Mouse (Mus musculus): ENCODE results near the gene Gnas. TPM values are rescaled to one million over a fixed set of nuclear protein-coding genes. Genes with fewer than 3 reads are reported as not detected.
A peak's percentile ranks its signal among the peaks of the same experiment; 100 is the strongest.

Gene Gnas
- polyA plus RNA-seq, 1 experiment from 2014 or later = 2,102 TPM

DNA sequence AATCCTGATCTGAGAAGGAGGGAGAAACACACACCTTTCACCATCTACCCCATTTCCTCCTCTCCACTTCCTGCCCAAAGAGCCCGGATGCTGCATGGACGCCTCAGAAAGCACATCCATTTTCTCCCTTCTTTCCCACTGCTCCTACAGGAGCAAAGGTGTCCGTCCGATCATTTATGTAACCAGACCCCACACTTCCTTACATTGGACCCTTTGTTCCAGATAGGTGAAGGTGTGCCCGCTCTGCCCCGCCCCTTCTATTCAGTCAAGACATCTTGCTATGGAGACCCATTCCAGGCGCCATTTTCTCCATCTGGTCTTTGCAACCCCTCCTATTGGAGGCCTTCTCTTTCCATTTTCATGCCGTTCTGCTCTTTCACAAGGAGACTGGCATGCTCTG lies 10.3 kb downstream of the Gnas start:
- Histone ChIP-seq H3K4me3 (replicated peaks) (peak overlapping the region; percentile 62), H3K36me3 (peaks cover 7% of the 10 kb centered on the region), H3K27me3 (peaks cover 21% of the 10 kb centered on the region), H3K27ac (replicated peaks) (peak overlapping the region; percentile 84), H3K9me3 (replicated peaks) (peaks cover 35% of the 10 kb centered on the region), H3K9ac (peak overlapping the region; percentile 46), H3K4me2 (replicated peaks) (peak overlapping the region; percentile 58), H3K4me1 (peaks cover 56% of the 10 kb centered on the region)
- WGBS = 43% methylated on average over 8 of the region's 8 CpGs
- ATAC-seq (ENCODE audit: insufficient number of reproducible peaks, low FRiP score, low TSS enrichment, low read depth) = no peak

DNA sequence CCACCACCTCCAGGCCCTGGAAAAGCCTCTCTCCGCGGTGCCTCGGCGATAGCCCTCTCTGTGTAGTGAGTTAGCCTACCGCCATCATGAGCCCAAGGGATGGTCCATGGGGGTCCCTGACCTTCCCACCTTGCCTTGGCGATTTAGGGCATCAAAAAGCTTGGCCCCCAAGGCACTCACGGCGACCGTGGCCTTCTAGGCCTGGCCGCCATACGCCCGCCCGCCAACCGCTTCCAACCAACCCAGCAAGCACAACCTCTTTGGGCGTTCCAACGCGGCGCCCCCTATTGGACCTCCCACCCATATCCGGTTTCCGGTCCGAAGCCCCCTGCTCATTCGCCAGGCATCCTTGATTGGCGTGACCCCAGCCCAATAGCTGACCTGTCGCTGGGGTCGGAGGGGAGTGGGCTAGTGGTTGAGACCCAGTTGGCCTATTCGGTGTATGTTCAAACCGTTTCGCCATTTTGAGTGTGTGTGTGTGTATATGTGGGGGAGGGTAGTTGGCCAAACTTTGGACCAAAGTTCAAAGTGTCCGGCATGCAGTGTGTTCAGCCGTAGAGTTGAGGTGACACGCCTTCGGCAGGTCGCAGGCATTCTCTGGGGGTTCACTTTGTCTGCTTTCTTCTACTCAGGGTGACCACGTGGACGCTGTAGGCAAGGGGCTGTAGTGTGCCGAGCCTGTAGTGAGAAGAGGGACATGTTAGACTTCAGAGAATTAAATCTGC lies 11.2 kb downstream of the Gnas start:
- H3K4me3 ChIP-seq (replicated peaks) = peak overlapping the region; percentile 62
- peak overlapping the region; percentile 58 for H3K4me2 ChIP-seq (replicated peaks)
- peak overlapping the region; percentile 46 for H3K9ac ChIP-seq
- H3K27me3 ChIP-seq = peaks cover 29% of the 10 kb centered on the region
- H3K9me3 ChIP-seq (replicated peaks) = peaks cover 43% of the 10 kb centered on the region
- WGBS = 55% methylated on average over 36 of the region's 36 CpGs
- peak; percentile 87 for ATAC-seq (ENCODE audit: insufficient number of reproducible peaks, low FRiP score, low TSS enrichment, low read depth)
- peaks cover 7% of the 10 kb centered on the region for H3K36me3 ChIP-seq
- peak overlapping the region; percentile 84 for H3K27ac ChIP-seq (replicated peaks)
- H3K4me1 ChIP-seq = peaks cover 61% of the 10 kb centered on the region

DNA sequence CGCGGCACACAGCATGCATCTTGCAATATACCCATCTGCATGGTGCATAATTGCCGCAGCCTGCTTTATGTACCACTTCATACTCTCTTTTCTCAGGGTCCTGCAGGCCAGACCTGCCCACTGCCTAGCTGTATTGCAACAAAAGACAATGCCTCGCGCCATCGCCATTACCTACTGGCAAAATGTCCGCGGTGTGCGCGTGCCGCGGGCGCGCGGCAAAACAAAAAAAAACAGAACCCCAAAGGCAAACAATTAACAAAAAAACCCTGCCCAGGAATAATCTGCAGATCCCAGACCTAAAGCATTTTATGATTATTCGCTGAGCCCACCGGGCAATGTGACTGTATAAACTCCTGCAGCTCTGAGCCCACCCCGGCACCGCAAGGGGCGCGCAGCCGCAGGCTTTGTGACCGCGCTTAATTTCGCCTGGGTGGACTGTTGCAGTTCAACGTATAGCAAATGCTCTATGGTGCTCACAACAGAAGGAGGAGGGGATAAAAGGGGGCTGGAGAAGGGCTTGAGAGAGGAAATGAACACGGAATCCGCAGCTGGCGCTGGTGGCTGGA lies 11.9 kb downstream of the Gnas start:
- Histone ChIP-seq H3K27me3 (peaks cover 34% of the 10 kb centered on the region), H3K9ac (no peak overlapping the region), H3K9me3 (replicated peaks) (peaks cover 46% of the 10 kb centered on the region), H3K4me2 (replicated peaks) (peak overlapping the region; percentile 58), H3K4me3 (replicated peaks) (peak overlapping the region; percentile 62), H3K4me1 (peaks cover 60% of the 10 kb centered on the region), H3K27ac (replicated peaks) (peak overlapping the region; percentile 44; the same call in 1 of the 2 replicates), H3K36me3 (peaks cover 7% of the 10 kb centered on the region)
- 48% methylated on average over 29 of the region's 29 CpGs for WGBS
- no peak for ATAC-seq (ENCODE audit: insufficient number of reproducible peaks, low FRiP score, low TSS enrichment, low read depth)

DNA sequence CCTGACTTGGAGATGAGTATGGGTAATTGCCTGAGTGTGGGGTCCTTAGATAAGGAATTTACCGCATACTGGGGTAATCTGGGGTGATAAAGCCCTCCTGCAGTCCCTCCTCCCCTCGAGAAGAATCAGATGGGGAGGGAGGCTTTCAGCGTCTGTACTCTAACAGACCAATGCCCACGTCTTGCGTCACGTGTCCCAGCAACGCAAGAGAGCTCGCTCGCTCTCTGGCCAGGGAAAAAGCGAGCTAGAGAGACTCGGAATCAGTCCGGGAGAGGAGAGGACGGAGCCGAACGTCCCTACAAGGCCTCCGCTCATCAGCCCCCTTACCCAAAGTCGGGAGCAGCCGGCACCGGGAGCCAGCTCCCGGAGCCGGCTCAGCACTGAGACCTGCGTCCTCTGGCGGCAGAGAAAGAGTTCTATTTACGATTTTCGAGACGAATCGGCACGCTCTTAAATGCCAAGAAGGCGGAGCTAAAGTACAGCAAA lies 13.0 kb downstream of the Gnas start:
- H3K9me3 ChIP-seq (replicated peaks) = peaks cover 46% of the 10 kb centered on the region
- H3K4me2 ChIP-seq (replicated peaks) = peak overlapping the region; percentile 58
- peak overlapping the region; percentile 4; the same call in 1 of the 2 replicates for H3K4me3 ChIP-seq (replicated peaks)
- no peak for ATAC-seq (ENCODE audit: insufficient number of reproducible peaks, low FRiP score, low TSS enrichment, low read depth)
- H3K27ac ChIP-seq (replicated peaks) = no peak overlapping the region
- peaks cover 35% of the 10 kb centered on the region for H3K27me3 ChIP-seq
- WGBS = 54% methylated on average over 29 of the region's 29 CpGs
- peaks cover 7% of the 10 kb centered on the region for H3K36me3 ChIP-seq
- H3K4me1 ChIP-seq = peaks cover 49% of the 10 kb centered on the region
- H3K9ac ChIP-seq = no peak overlapping the region

DNA sequence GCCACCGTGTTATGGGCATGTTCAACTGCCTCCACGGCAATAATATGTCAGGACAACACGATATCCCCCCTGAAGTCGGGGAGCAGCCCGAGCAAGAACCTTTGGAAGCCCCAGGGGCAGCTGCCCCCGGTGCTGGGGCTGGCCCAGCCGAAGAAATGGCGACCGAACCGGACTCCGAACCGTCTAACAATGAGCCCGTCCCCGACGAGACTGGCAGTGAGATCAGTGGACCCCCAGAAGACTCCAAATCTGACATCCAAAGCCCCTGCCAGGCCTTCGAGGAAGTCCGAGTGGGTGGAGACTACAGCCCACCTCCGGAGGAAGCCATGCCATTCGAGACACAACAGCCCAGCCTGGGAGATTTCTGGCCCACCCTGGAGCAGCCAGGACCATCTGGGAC lies 13.7 kb downstream of the Gnas start:
- Histone ChIP-seq H3K36me3 (peaks cover 7% of the 10 kb centered on the region), H3K4me2 (replicated peaks) (peak overlapping the region; percentile 49; the same call in 1 of the 2 replicates), H3K4me1 (peaks cover 42% of the 10 kb centered on the region), H3K9me3 (replicated peaks) (peaks cover 46% of the 10 kb centered on the region), H3K27me3 (peaks cover 35% of the 10 kb centered on the region), H3K4me3 (replicated peaks) (peak overlapping the region; percentile 37), H3K9ac (no peak overlapping the region), H3K27ac (replicated peaks) (no peak overlapping the region)
- WGBS = 67% methylated on average over 19 of the region's 19 CpGs
- no peak for ATAC-seq (ENCODE audit: insufficient number of reproducible peaks, low FRiP score, low TSS enrichment, low read depth)

DNA sequence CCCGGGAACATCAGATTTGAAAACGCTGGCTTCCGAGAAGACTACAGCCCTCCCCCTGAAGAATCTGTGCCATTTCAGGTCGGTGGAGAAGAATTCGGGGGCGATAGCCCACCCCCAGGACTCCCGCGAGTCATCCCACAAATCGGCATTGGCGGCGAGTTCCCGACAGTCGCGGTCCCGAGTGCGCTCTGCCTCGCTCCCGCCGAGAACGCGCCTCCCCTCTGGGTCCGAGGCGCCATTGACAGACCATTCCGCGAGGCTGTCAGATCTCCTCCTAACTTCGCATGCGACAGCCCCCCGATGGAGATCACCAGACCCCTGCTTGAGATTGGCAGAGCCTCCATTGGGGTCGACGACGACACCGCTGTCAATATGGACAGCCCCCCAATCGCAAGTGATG lies 14.4 kb downstream of the Gnas start:
- H3K27me3 ChIP-seq = peaks cover 35% of the 10 kb centered on the region
- WGBS = 57% methylated on average over 33 of the region's 33 CpGs
- H3K9me3 ChIP-seq (replicated peaks) = peaks cover 46% of the 10 kb centered on the region
- no peak for ATAC-seq (ENCODE audit: insufficient number of reproducible peaks, low FRiP score, low TSS enrichment, low read depth)
- no peak overlapping the region for H3K27ac ChIP-seq (replicated peaks)
- H3K4me1 ChIP-seq = peaks cover 36% of the 10 kb centered on the region
- H3K9ac ChIP-seq = no peak overlapping the region
- peak overlapping the region; percentile 49 for H3K4me2 ChIP-seq (replicated peaks)
- peaks cover 7% of the 10 kb centered on the region for H3K36me3 ChIP-seq
- peak overlapping the region; percentile 37 for H3K4me3 ChIP-seq (replicated peaks)

DNA sequence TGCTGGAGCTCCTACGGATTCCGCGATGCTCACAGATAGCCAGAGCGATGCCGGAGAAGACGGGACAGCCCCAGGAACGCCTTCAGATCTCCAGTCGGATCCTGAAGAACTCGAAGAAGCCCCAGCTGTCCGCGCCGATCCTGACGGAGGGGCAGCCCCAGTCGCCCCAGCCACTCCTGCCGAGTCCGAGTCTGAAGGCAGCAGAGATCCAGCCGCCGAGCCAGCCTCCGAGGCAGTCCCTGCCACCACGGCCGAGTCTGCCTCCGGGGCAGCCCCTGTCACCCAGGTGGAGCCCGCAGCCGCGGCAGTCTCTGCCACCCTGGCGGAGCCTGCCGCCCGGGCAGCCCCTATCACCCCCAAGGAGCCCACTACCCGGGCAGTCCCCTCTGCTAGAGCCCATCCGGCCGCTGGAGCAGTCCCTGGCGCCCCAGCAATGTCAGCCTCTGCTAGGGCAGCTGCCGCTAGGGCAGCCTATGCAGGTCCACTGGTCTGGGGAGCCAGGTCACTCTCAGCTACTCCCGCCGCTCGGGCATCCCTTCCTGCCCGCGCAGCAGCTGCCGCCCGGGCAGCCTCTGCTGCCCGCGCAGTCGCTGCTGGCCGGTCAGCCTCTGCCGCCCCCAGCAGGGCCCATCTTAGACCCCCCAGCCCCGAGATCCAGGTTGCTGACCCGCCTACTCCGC lies 15.1 kb downstream of the Gnas start:
- WGBS = 50% methylated on average over 48 of the region's 48 CpGs
- Histone ChIP-seq H3K27ac (replicated peaks) (no peak overlapping the region), H3K27me3 (peaks cover 35% of the 10 kb centered on the region), H3K4me2 (replicated peaks) (peak overlapping the region; percentile 49), H3K9ac (no peak overlapping the region; the same call in 1 of the 2 replicates), H3K4me1 (peaks cover 34% of the 10 kb centered on the region), H3K9me3 (replicated peaks) (peaks cover 46% of the 10 kb centered on the region), H3K36me3 (peaks cover 7% of the 10 kb centered on the region), H3K4me3 (replicated peaks) (peak overlapping the region; percentile 37)
- ATAC-seq (ENCODE audit: insufficient number of reproducible peaks, low FRiP score, low TSS enrichment, low read depth) = no peak

DNA sequence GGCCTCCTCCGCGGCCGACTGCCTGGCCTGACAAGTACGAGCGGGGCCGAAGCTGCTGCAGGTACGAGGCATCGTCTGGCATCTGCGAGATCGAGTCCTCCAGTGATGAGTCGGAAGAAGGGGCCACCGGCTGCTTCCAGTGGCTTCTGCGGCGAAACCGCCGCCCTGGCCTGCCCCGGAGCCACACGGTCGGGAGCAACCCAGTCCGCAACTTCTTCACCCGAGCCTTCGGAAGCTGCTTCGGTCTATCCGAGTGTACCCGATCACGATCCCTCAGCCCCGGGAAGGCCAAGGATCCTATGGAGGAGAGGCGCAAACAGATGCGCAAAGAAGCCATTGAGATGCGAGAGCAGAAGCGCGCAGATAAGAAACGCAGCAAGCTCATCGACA lies 15.6 kb downstream of the Gnas start:
- Histone ChIP-seq H3K9me3 (replicated peaks) (peaks cover 46% of the 10 kb centered on the region), H3K27me3 (peaks cover 35% of the 10 kb centered on the region), H3K9ac (0 out of 2 replicates have a peak overlapping the region, but pooled peaks have one; percentile 0), H3K4me3 (replicated peaks) (peak overlapping the region; percentile 37), H3K27ac (replicated peaks) (no peak overlapping the region), H3K36me3 (peaks cover 7% of the 10 kb centered on the region), H3K4me1 (peaks cover 34% of the 10 kb centered on the region), H3K4me2 (replicated peaks) (peak overlapping the region; percentile 49)
- 41% methylated on average over 34 of the region's 34 CpGs for WGBS
- no peak for ATAC-seq (ENCODE audit: insufficient number of reproducible peaks, low FRiP score, low TSS enrichment, low read depth)

DNA sequence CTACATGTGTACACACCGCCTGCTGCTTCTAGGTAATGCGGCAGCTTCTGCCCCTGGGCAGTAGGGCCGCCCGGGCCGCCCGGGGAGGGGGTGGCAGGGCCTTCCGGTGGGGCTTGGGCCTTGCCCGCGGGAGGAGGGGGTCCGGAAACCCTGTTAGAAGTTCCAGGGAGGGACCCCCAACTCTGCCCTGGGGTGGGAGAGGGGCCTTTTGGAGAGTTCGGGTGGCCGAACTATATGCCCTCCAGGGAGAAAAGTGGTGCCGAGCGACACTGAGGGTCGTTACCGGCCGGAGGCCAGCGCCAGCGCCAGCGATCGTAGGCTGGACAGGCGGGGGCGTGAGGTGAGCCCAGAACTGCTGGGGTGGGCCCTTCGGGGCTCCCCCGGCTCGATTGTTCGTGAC lies 16.1 kb downstream of the Gnas start:
- 0 out of 2 replicates have a peak overlapping the region, but pooled peaks have one; percentile 0 for H3K9ac ChIP-seq
- no peak for ATAC-seq (ENCODE audit: insufficient number of reproducible peaks, low FRiP score, low TSS enrichment, low read depth)

DNA sequence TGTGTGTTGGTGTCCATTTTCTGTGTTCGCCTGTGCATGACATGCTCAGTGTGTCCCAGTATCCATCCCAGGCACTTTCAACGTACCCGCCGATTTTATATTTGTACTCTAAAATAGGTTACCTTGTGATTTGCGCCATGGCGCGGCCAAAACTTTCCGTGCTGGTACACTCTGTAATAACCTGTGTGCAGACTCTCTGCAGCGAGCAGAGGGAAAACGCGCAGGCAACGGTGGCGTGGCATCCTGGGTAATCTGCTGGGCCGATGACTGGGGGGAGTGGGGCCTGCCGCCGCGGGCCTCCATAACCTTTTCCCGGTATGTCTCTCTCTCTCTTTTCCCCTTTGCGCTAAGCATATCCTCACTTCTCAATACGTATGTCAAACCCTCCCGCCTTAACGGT lies 16.5 kb downstream of the Gnas start:
- no peak for ATAC-seq (ENCODE audit: insufficient number of reproducible peaks, low FRiP score, low TSS enrichment, low read depth)
- H3K4me2 ChIP-seq (replicated peaks) = peak overlapping the region; percentile 49
- peak overlapping the region; percentile 37 for H3K4me3 ChIP-seq (replicated peaks)
- WGBS = 53% methylated on average over 22 of the region's 22 CpGs
- H3K9me3 ChIP-seq (replicated peaks) = peaks cover 42% of the 10 kb centered on the region
- peaks cover 35% of the 10 kb centered on the region for H3K27me3 ChIP-seq
- peaks cover 7% of the 10 kb centered on the region for H3K36me3 ChIP-seq
- no peak overlapping the region for H3K9ac ChIP-seq
- no peak overlapping the region for H3K27ac ChIP-seq (replicated peaks)
- H3K4me1 ChIP-seq = peaks cover 34% of the 10 kb centered on the region

More for the DNA sequence above, 16.1 kb downstream of the Gnas start:
- Histone ChIP-seq H3K27me3 (peaks cover 35% of the 10 kb centered on the region), H3K4me1 (peaks cover 34% of the 10 kb centered on the region), H3K9me3 (replicated peaks) (peaks cover 44% of the 10 kb centered on the region), H3K27ac (replicated peaks) (no peak overlapping the region), H3K36me3 (peaks cover 7% of the 10 kb centered on the region), H3K4me3 (replicated peaks) (peak overlapping the region; percentile 37), H3K4me2 (replicated peaks) (peak overlapping the region; percentile 49)
- 64% methylated on average over 27 of the region's 27 CpGs for WGBS

DNA sequence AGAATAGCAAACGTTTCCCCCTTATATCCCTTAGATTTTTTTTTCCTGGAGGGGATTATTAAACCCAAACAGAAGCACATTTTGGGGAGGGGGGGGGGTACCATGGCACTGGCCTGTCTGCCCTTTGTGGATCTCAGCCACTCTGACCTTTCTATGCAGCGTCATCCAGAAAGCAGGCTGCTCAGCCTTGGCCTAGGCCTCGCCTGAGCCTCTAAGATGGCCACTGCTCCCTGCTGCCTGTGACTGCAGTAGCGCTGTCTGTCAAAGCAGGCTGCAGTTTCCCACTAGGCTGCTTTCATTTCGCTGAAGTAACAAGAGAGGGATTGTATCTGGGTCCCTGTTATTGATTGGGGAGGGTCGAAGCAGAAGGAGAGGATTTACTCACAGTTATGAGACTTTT lies 18.4 kb downstream of the Gnas start:
- Histone ChIP-seq H3K27me3 (peaks cover 28% of the 10 kb centered on the region), H3K4me1 (peaks cover 31% of the 10 kb centered on the region), H3K36me3 (peaks cover 7% of the 10 kb centered on the region), H3K9ac (no peak overlapping the region), H3K4me3 (replicated peaks) (no peak overlapping the region), H3K27ac (replicated peaks) (no peak overlapping the region), H3K4me2 (replicated peaks) (no peak overlapping the region), H3K9me3 (replicated peaks) (peaks cover 26% of the 10 kb centered on the region)
- 39% methylated on average over 6 of the region's 6 CpGs for WGBS
- no peak for ATAC-seq (ENCODE audit: insufficient number of reproducible peaks, low FRiP score, low TSS enrichment, low read depth)
